Mouse (Mus musculus) cerebellum, adult 2 months (tissue): Measurements from ENCODE around the gene Tmem87b. TPM values are rescaled to one million over a fixed set of nuclear protein-coding genes. Genes with fewer than 3 reads are reported as not detected.

Experiments
- DNase-seq, 2 experiments: peaks; one replicate each; pipeline ENCODE4 v3.0.0; 2021
- H3K27ac ChIP-seq: fragments of 200-500 bp; 2 replicates; pipeline ENCODE4 v1.5.1; 2012; ENCODE audit warnings: low read length, control low read depth, inconsistent platforms; ENCODE audit not compliant: insufficient read depth
- H3K27me3 ChIP-seq: fragments of 200-500 bp; 2 replicates; pipeline ENCODE4 v1.6.1; 2012; ENCODE audit warnings: inconsistent platforms, mild to moderate bottlenecking, low read length, moderate library complexity; ENCODE audit not compliant: control insufficient read depth, insufficient read depth
- H3K4me1 ChIP-seq: fragments of 200-500 bp; 2 replicates; pipeline ENCODE4 v1.6.1; 2011; ENCODE audit warnings: low read length; ENCODE audit not compliant: control insufficient read depth, insufficient read depth
- H3K4me3 ChIP-seq: fragments of 200-500 bp; replicated peaks from 2 replicates; pipeline ENCODE3; 2011; ENCODE audit warnings: mild to moderate bottlenecking, low read depth, low read length, control low read depth; ENCODE audit not compliant: insufficient read depth
- CTCF ChIP-seq: fragments of 200-500 bp; IDR thresholded peaks from 2 replicates; pipeline ENCODE4 v1.5.1; 2011; ENCODE audit warnings: low read depth, mild to moderate bottlenecking, control low read depth, low read length, moderate library complexity, borderline replicate concordance; ENCODE audit not compliant: insufficient read depth
- POLR2A ChIP-seq: fragments of 200-500 bp; IDR thresholded peaks from 2 replicates; pipeline ENCODE4 v1.6.1; 2011; ENCODE audit warnings: low read length, control low read depth, borderline replicate concordance; ENCODE audit not compliant: insufficient read depth
- WGBS: fragments of 180-500 bp; shearing (Covaris S2); methylation state at CpG from one replicate; pipeline ENCODE4 v1.1.7; 2018; 5-methylcytosine and 5-hydroxymethylcytosine counted together
- polyA plus RNA-seq: library from polyadenylated mRNA; depleted of rRNA; stranded (reverse); fragments of >200 nt; gene quantifications from 2 replicates; pipeline ENCODE4 v1.2.3, GENCODE M21; 2012; rRNA removed

Gene Tmem87b
- polyA plus RNA-seq, 1 experiment, result 28.0 TPM

- TF ChIP-seq POLR2A, result no peak
- no peak for TF ChIP-seq CTCF
- 82% methylated on average over 6 of the region's 6 CpGs for WGBS
- Histone ChIP-seq H3K4me1 (peaks cover 4% of the 10 kb centered on the region), H3K4me3 (no peak overlapping the region), H3K27me3 (no peaks in the 10 kb centered on the region), H3K27ac (no peak overlapping the region)
- DNase-seq, result no peak
Measured at GRCm38 (mm10) chr2:128902843-128903242, 84.9 kb downstream of the Tmem87b start.

DNA sequence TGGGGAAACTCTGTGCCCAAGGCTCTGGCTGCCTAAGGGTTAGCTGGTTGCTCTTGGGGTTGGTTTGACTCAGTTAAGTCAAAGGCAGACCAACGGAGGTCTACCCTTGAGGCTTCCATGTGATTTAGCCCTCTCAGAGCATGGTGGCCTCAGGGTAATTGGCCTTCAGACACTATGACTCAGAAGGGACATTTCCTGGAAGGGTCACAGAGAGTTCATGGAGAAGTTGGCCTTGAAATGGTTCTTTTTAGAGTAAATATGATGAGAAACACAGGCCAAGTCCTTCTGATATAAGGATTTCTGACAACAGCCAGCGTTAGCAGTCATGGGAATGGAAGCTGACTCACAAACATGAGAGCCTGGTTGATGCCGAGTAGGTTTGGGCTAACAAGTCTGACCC lies 85.7 kb downstream of the Tmem87b start:
- Histone ChIP-seq H3K4me3 (no peak overlapping the region), H3K27me3 (no peaks in the 10 kb centered on the region), H3K4me1 (peaks cover 4% of the 10 kb centered on the region), H3K27ac (no peak overlapping the region)
- DNase-seq, result no peak
- TF ChIP-seq CTCF (no peak), POLR2A (no peak)
- 88% methylated on average over 3 of the region's 3 CpGs for WGBS

Other genes starting within 250 kb of the Tmem87b start
- not detected in 2 replicates for gene Spdye4c, start 226.9 kb upstream of the Tmem87b start, polyA plus RNA-seq
- 49.7 and 53.3 TPM in 2 replicates for gene Anapc1, start 130.7 kb upstream of the Tmem87b start, polyA plus RNA-seq
- gene Mertk, start 119.2 kb upstream of the Tmem87b start, polyA plus RNA-seq, result 6.1 and 8.7 TPM in 2 replicates
- gene Fbln7, start 44.9 kb downstream of the Tmem87b start, polyA plus RNA-seq, result 3.4 and 3.6 TPM in 2 replicates
- 6.5 and 7.3 TPM in 2 replicates for gene Zc3h8, start 126.0 kb downstream of the Tmem87b start, polyA plus RNA-seq
- gene Zc3h6, start 149.3 kb downstream of the Tmem87b start, polyA plus RNA-seq, result 7.8 and 9.4 TPM in 2 replicates
- 4.4 and 4.9 TPM in 2 replicates for gene Gm10762, start 149.6 kb downstream of the Tmem87b start, polyA plus RNA-seq
- 0.27 and 0.36 TPM in 2 replicates for gene Vinac1, start 230.1 kb downstream of the Tmem87b start, polyA plus RNA-seq
- 23.3 and 23.5 TPM in 2 replicates for gene Ttl, start 247.8 kb downstream of the Tmem87b start, polyA plus RNA-seq